28 mouse cellular contexts compared by ENCODE assay signal in the genomic region with DNA sequence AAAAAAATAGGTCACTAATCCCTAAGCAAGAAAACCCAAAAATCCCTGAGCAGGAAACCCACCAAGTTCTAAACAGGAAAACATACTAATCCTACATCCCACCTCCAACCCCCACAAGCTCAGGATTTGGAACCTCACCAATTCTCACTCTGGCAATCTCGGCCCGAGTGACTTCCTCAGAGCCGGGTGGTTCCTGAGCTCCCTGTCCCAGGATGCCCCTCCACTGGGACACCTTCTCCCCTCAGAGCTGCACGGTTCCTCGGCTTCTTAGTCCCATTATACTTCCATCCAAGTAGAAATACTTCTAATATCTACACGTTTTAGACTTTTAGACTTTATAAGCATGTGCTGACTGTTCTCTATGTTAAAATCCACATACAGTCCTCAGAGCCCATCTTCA.
"Had no signal": no experiment of that assay in that cellular context is flagged by ENCODE, and none has a peak within 500 bp of the region (broad histone marks: within the 10 kb centered on the region; RNA-seq: fewer than 3 reads in every experiment).

No protein-coding gene starts in this region.

- H3K27me3 ChIP-seq: embryonic facial prominence, embryonic 12.5 days; embryonic facial prominence, embryonic 13.5 days; embryonic facial prominence, embryonic 15.5 days; forebrain, embryonic 12.5 days; forebrain, embryonic 13.5 days; forebrain, embryonic 15.5 days had no signal

- H3K9ac ChIP-seq: embryonic facial prominence, embryonic 12.5 days; embryonic facial prominence, embryonic 13.5 days; embryonic facial prominence, embryonic 15.5 days; forebrain, embryonic 12.5 days; forebrain, embryonic 13.5 days; forebrain, embryonic 15.5 days; forebrain, postnatal 0 days had no signal

- H3K36me3 ChIP-seq: embryonic facial prominence, embryonic 10.5 days; embryonic facial prominence, embryonic 12.5 days; embryonic facial prominence, embryonic 13.5 days; embryonic facial prominence, embryonic 15.5 days; forebrain, embryonic 10.5 days; forebrain, embryonic 12.5 days; forebrain, embryonic 15.5 days; heart, embryonic 10.5 days had no signal

- H3K4me2 ChIP-seq: embryonic facial prominence, embryonic 12.5 days; embryonic facial prominence, embryonic 13.5 days; embryonic facial prominence, embryonic 15.5 days; forebrain, embryonic 12.5 days; forebrain, embryonic 13.5 days; forebrain, embryonic 15.5 days had no signal

- H3K27ac ChIP-seq: embryonic facial prominence, embryonic 10.5 days; embryonic facial prominence, embryonic 12.5 days; embryonic facial prominence, embryonic 13.5 days; embryonic facial prominence, embryonic 15.5 days; forebrain, embryonic 10.5 days; forebrain, embryonic 12.5 days; forebrain, embryonic 13.5 days; forebrain, embryonic 15.5 days; heart, adult 2 months; heart, embryonic 10.5 days had no signal

- H3K9me3 ChIP-seq: embryonic facial prominence, embryonic 10.5 days; embryonic facial prominence, embryonic 12.5 days; embryonic facial prominence, embryonic 13.5 days; embryonic facial prominence, embryonic 15.5 days; forebrain, embryonic 10.5 days; forebrain, embryonic 12.5 days; forebrain, embryonic 13.5 days; forebrain, embryonic 15.5 days; heart, embryonic 10.5 days had no signal

- H3K4me1 ChIP-seq: embryonic facial prominence, embryonic 10.5 days; embryonic facial prominence, embryonic 12.5 days; embryonic facial prominence, embryonic 13.5 days; embryonic facial prominence, embryonic 15.5 days; forebrain, embryonic 10.5 days; forebrain, embryonic 12.5 days; forebrain, embryonic 13.5 days; forebrain, embryonic 15.5 days; heart, embryonic 10.5 days had no signal

- H3K4me3 ChIP-seq: embryonic facial prominence, embryonic 10.5 days; embryonic facial prominence, embryonic 12.5 days; embryonic facial prominence, embryonic 13.5 days; embryonic facial prominence, embryonic 15.5 days; erythroblast, embryonic 14.5 days; forebrain, embryonic 10.5 days; forebrain, embryonic 12.5 days; forebrain, embryonic 13.5 days; forebrain, embryonic 15.5 days; heart, adult 2 months; heart, embryonic 10.5 days had no signal

- DNase-seq: cerebellum, adult 18-20 months; cerebellum, adult 2 months; cerebellum, adult 8-10 months; cerebellum, adult 9-10 months; cerebellum, adult 9-11 months; cerebellum, postnatal 10 days; cerebellum, postnatal 14 days; cerebellum, postnatal 25 days; cerebellum, postnatal 36 days; embryo, embryonic 11 days; forebrain, postnatal 0 days; gastrocnemius, postnatal 10 days; gastrocnemius, postnatal 25 days; gastrocnemius, postnatal 36 days; heart, adult 18-20 months; heart, adult 2 months had no signal

- ATAC-seq: forebrain, embryonic 13.5 days; forebrain, embryonic 14.5 days; forebrain, embryonic 15.5 days; forebrain, embryonic 16.5 days; forebrain, postnatal 0 days had no signal
